Mouse (Mus musculus) stomach, postnatal 0 days (tissue): ENCODE results near the gene Cyp2b9.
"Not testable (repeated sequence)": the region's sequence is repeated elsewhere in the genome, so short reads cannot be mapped to it uniquely, and the experiment has no call there.

Source experiments
- CTCF ChIP-seq: IDR thresholded peaks from 2 replicates; pipeline ENCODE4 v1.5.1; 2016; ENCODE audit warnings: antibody characterized with exemption, low read depth, mild to moderate bottlenecking, moderate library complexity
- EP300 ChIP-seq: optimal IDR thresholded peaks from 2 replicates; pipeline ENCODE3; 2016; ENCODE audit warnings: antibody characterized with exemption

- TF ChIP-seq CTCF, EP300: not testable (repeated sequence)
Measured at GRCm38 (mm10) chr7:26168765-26169536, 4.3 kb upstream of the Cyp2b9 start.
